Mouse (Mus musculus): ENCODE measurements around the gene Mettl7a3.

DNA sequence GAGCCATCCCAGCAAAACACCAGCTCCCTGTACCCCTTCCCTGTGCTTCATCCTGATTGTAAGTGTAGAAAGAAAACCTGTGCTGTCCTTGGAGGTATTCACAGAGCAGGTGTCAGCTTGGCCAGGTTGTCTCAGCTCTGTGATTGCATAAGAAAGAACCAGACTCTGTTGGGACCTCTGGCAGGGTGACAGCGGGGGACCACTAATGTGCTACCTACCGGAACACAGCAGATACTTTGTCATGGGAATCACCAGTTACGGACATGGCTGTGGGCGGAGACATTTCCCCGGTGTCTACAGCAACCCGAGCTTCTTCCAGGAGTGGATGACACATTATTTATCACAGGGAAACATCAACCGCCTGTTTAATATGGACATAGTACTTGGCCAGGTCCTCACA is 42.4 kb upstream of the Mettl7a3 start:
- TF ChIP-seq EP300 (IDR thresholded peaks at IDR 0.05; ENCODE audit: insufficient read depth, low read depth, low read length): no peak
- no peak for TF ChIP-seq POLR2A (IDR thresholded peaks at IDR 0.05; ENCODE audit: insufficient read depth, low read depth, low read length)

All from heart, adult 2 months (tissue).